Mouse (Mus musculus) testis, adult 2 months (tissue): ENCODE measurements around the gene E2f6. TPM values are rescaled to one million over a fixed set of nuclear protein-coding genes. Genes with fewer than 3 reads are reported as not detected.

Experiments
- H3K27ac ChIP-seq: fragments of 200-500 bp; 2 replicates; pipeline ENCODE4 v1.5.1; 2012; ENCODE audit warnings: low read depth, low read length; ENCODE audit not compliant: control insufficient read depth, insufficient read depth
- H3K27me3 ChIP-seq: fragments of 200-500 bp; 2 replicates; pipeline ENCODE4 v1.6.1; 2012; ENCODE audit warnings: mild to moderate bottlenecking, low read length, moderate library complexity; ENCODE audit not compliant: control insufficient read depth, insufficient read depth
- H3K36me3 ChIP-seq: fragments of 200-500 bp; 2 replicates; pipeline ENCODE4 v1.6.1; 2012; ENCODE audit warnings: mild to moderate bottlenecking, low read length; ENCODE audit not compliant: control insufficient read depth, insufficient read depth
- H3K4me1 ChIP-seq: fragments of 200-500 bp; 2 replicates; pipeline ENCODE4 v1.6.1; 2012; ENCODE audit warnings: low read length; ENCODE audit not compliant: control insufficient read depth, insufficient read depth
- H3K4me3 ChIP-seq: fragments of 200-500 bp; 2 replicates; pipeline ENCODE4 v1.5.1; 2012; ENCODE audit warnings: low read depth, mild to moderate bottlenecking, low read length, moderate library complexity, mixed read lengths; ENCODE audit not compliant: control insufficient read depth
- CTCF ChIP-seq: fragments of 200-500 bp; IDR thresholded peaks from 2 replicates; pipeline ENCODE4 v1.5.1; 2012; ENCODE audit warnings: low read depth, mild to moderate bottlenecking, inconsistent platforms, low read length, moderate library complexity; ENCODE audit not compliant: control insufficient read depth, insufficient read depth, insufficient replicate concordance
- POLR2A ChIP-seq: fragments of 200-500 bp; IDR thresholded peaks from 2 replicates; pipeline ENCODE4 v1.6.1; 2012; ENCODE audit warnings: low read depth, mild to moderate bottlenecking, inconsistent platforms, low read length, moderate library complexity; ENCODE audit not compliant: control insufficient read depth
- polyA plus RNA-seq: library from polyadenylated mRNA; depleted of rRNA; stranded (reverse); fragments of >200 nt; gene quantifications from 2 replicates; pipeline ENCODE4 v1.2.3, GENCODE M21; 2012

E2f6 gene
- polyA plus RNA-seq, 1 experiment = 5.0 TPM

- H3K27ac ChIP-seq = no peak overlapping the region
- H3K27me3 ChIP-seq = no peaks in the 10 kb centered on the region
- TF ChIP-seq CTCF = no peak
- TF ChIP-seq POLR2A = no peak
- H3K4me3 ChIP-seq = no peak overlapping the region
- H3K36me3 ChIP-seq = no peaks in the 10 kb centered on the region
- no peaks in the 10 kb centered on the region for H3K4me1 ChIP-seq
These were observed 23.9 kb downstream of the E2f6 start for GRCm38 (mm10) chr12:16834701-16835100.

GRCm38 (mm10) chr12:16836188-16836587 is 25.4 kb downstream of the E2f6 start:
- Histone ChIP-seq H3K4me1 (no peaks in the 10 kb centered on the region), H3K27ac (no peak overlapping the region), H3K27me3 (no peaks in the 10 kb centered on the region), H3K4me3 (no peak overlapping the region), H3K36me3 (no peaks in the 10 kb centered on the region)
- TF ChIP-seq CTCF (no peak), POLR2A (no peak)

- no peak overlapping the region for H3K4me3 ChIP-seq
- no peaks in the 10 kb centered on the region for H3K27me3 ChIP-seq
- TF ChIP-seq POLR2A (no peak), CTCF (no peak)
- no peak overlapping the region for H3K27ac ChIP-seq
- no peaks in the 10 kb centered on the region for H3K4me1 ChIP-seq
- no peaks in the 10 kb centered on the region for H3K36me3 ChIP-seq
These were observed 27.0 kb downstream of the E2f6 start for GRCm38 (mm10) chr12:16837766-16838165.

DNA sequence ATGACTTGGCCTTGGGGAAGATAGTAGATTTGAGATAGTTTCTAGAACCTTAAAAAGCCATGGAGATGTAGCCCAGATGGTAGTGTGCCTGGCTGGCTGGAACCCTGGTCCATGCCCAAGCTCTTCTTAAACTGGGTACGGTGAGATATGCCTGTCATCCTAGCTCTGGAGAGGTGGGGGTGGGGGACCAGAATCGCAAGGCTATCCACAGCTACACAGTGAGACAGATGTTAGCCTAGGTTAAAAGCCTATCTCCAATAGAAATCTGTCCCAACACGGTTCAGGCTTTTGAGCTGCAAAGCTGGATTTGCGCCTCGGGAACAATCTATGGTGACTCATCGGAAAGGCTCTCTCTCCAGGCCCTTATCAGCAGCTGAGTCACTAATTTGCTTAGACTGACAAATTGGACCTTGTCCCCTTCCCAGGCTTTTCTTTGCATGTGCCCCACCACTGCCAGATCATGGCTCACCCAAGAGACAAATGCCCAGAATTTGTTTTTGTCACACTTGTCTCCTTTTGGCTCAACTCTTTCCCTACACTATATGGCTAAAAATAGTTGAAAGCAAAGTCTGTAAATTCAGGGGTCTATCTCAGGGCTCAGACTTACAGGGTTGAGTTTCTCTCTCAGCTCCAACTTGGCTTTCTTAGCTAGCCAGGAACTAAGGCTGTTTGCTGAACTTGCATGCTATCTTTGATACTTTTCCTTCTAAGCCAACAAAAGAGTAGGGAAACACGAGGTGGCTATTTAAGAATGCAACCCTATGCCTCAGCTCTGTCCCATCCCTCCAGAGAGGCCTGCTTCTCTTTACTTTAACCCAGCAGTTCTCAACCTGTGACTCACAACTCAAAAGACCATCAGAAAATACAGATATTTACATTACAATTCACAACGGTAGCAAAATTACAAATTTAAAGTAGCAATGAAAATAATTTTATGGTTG is 30.3 kb downstream of the E2f6 start:
- no peaks in the 10 kb centered on the region for H3K4me1 ChIP-seq
- H3K27me3 ChIP-seq = no peaks in the 10 kb centered on the region
- no peaks in the 10 kb centered on the region for H3K36me3 ChIP-seq
- no peak overlapping the region for H3K27ac ChIP-seq
- TF ChIP-seq CTCF (no peak), POLR2A (no peak)
- no peak overlapping the region for H3K4me3 ChIP-seq

DNA sequence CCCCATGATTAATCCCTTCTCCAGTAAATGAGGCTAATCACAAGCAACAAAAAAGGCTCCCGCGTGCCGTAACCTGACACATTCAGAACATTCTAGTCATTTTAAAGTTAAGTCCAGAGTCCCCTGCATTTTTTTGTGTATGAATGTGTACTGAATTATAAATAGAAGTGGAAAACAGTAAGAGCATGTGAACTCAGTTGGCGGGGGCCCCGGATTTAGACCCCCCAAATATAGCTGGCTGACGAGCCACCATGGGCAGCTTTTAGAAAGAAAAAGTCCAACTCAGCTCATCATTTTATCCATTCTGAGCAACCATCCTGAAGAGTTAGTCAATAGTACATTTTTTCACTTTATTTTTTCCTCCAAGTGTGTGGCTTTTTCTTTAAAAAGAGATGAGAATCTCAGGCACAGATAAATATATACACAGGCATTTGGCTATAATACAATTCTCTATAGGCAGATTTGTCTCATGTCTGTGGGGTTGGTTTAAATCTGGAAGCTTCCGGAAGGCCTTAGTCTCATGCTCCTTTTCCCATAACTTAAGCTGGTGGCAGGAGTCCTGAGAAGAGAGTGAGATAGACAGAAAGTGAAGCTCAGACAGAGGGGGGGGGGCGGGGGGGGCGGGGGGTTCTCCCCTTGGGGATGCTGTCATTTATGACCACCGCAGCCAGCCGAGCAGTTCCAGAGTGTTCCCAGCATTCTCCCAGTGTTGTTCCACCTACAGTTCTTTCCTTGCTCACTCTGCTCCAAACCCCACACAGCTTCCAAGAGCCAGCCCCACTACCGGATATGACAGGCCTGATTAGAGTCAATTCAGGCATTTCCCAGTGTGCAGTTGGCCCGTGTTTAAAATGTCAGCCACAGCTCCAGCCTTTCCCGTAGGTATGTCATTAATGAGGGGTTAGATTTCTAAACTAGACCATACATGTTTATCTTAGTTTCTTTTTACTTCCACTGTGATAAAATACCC is 34.1 kb downstream of the E2f6 start:
- Histone ChIP-seq H3K4me1 (no peaks in the 10 kb centered on the region), H3K36me3 (no peaks in the 10 kb centered on the region), H3K27ac (no peak overlapping the region), H3K4me3 (no peak overlapping the region), H3K27me3 (no peaks in the 10 kb centered on the region)
- TF ChIP-seq POLR2A = no peak
- no peak for TF ChIP-seq CTCF

DNA sequence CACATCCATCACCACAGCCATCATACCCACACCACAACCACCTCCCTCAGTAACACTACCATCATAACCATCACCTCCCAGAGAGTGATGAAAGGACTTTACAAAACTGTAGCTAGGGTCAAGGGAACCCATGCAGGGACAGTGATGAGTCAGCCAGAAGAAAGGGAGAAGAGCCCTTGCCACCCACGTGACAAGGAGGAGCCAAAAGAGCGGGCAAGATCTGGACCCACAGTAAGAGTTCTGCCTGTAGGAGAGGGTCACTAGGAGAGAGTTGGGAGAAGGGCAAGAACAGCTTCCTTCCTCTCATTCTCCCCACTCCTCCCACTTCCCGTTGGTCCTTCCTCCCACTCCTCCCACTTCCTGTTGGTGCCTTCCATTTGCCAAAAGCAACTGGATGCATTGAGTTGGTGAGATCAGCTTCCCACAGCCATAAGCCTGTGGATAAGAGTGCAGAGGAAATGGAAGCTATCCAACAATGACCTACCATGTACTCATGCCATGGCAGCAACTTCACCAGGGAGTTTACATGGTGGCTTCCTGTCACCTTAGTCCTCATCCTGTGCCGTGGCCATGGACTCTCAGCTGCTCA is 36.5 kb downstream of the E2f6 start:
- Histone ChIP-seq H3K4me1 (peaks cover 5% of the 10 kb centered on the region; the same call in 1 of the 2 replicates), H3K27ac (no peak overlapping the region), H3K27me3 (no peaks in the 10 kb centered on the region), H3K4me3 (no peak overlapping the region), H3K36me3 (no peaks in the 10 kb centered on the region)
- TF ChIP-seq POLR2A (no peak), CTCF (no peak)
